Mouse (Mus musculus) c-Kit-negative CD71-positive TER-119-positive erythroid progenitor cells, embryonic 14.5 days (primary cell): ENCODE results near the gene Ccne1.
A peak's percentile ranks its signal among the peaks of the same experiment; 100 is the strongest.
"Not testable (repeated sequence)": the region's sequence is repeated elsewhere in the genome, so short reads cannot be mapped to it uniquely, and the experiment has no call there.

Source experiments
- DNase-seq: peaks from one replicate; pipeline ENCODE4 v3.0.0-alpha.2; 2013; ENCODE audit warnings: low read depth, low spot score

Ccne1 gene

GRCm38 (mm10) chr7:38107371-38108259, at the start of gene Ccne1:
Gene Ccne1, minus strand, starts transcription at chr7:38107534.
- peak; percentile 93 for DNase-seq

DNA sequence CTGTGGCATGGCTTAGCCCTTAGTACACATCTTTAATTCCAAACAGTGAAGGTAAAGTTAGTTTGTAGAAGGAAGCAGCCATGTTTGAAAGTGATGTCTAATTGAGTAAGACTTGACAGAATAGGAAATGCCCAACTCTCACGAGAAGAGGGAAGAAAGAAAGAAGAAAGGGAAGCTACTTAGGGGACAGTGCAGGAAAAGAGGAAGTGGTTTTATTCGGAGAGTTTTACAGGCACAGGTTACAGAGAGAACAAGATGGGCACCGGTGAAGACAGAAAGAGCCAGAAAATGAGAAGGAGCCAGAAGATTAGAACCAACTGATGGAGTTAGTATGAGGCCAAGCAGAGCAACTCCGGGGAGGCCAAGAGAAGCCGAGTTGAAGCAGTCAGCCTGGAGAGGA, 48.5 kb upstream of the Ccne1 start:
- DNase-seq: no peak

GRCm38 (mm10) chr7:38152571-38152970, 45.2 kb upstream of the Ccne1 start:
- no peak for DNase-seq

DNA sequence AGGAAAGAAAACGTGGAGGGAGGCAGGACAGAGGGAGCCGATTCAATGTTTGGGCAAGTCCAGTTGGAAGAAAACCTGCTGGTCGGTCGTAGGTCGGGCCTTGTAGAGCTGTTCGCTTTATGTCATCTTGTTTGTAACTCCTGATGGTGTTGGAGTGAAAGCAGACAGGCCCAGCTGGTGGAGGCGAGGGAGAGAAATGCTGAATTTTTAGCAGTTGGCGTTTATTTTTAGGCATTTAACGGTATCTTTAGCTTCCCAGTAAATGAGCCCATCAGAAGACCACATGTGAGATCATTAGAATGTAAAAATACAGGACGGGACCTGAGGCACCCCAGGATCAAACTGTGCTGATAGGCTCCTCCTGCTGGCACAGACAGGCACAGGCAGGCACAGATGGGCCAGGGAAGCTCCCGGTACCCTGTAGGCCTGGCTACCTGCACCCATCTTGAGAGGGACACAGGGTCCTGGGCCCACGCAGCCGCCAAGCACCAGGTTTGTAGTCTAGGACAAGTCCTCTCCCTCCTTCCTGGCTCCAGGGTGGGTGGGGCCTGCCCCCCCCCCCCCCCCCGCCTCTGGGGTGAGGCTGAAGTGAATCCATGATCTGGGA, 44.5 kb upstream of the Ccne1 start:
- DNase-seq: no peak

GRCm38 (mm10) chr7:38147477-38147876, 40.1 kb upstream of the Ccne1 start:
- no peak for DNase-seq

- peak; percentile 54 for DNase-seq
These were observed 34.6 kb upstream of the Ccne1 start for GRCm38 (mm10) chr7:38141747-38142545.

- DNase-seq: no peak
These were observed 33.0 kb upstream of the Ccne1 start for GRCm38 (mm10) chr7:38140324-38140723.

- no peak for DNase-seq
These were observed 27.1 kb upstream of the Ccne1 start for GRCm38 (mm10) chr7:38134471-38134870.

DNA sequence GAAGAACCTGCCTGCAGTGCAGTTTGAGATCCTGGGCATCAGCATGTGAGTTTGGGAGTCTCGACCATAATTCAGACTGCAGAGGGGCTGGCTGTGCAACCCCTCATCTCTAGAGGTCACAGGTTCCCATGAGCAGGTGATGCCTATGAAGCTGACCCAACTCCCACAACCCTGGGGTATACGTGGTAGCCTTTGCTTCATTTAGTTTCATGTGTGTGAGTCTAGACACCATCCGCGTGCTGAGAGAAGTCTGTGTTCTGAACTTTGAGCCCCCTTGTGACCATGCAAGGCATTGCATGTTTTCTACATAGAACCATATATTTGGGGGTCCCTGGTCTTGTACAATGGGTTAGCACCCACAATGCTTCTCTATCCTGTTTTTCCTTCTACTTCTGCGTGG, 23.9 kb upstream of the Ccne1 start:
- DNase-seq: no peak

GRCm38 (mm10) chr7:38129986-38130729, 22.8 kb upstream of the Ccne1 start:
- no peak for DNase-seq

DNA sequence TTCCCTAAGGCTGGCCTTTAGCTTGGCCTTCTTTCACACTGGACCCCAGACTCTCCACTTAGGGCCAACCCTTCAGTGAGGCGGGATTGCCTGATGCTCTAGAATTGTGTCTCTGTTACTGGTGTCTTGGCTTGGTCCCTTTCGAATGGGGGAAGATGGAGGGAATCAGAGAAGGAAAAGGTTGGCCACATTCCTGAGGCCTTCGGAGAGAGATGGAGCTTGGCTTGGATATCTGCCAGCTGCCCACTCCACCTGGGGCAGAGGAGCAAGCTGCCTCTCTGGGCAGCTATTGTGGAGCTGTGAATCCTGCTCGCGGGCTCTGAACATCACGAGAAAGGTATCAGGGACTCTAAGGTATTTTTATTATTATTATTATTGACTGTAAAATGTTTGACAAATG, 22.2 kb upstream of the Ccne1 start:
- no peak for DNase-seq

DNA sequence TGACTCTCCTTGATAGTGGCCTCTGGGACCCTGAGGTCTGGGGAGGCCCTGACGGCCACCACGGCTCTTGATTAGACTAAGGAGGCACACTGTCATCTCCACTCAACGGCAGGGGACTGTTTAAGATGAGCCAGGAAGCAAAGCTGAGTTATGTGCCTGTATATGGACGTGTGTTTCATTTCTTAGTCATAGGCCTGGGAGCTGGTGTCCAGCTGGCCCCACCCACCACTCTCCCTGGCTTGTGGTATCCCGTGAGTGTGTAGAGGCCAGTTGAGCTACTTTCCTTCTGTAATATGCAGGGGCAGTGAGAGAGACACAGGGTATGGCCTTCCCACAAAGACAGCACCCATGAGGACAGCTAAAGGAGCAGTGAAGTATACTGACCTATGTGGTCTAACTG, 20.9 kb upstream of the Ccne1 start:
- DNase-seq: not testable (repeated sequence)

- no peak for DNase-seq
These were observed 18.3 kb upstream of the Ccne1 start for GRCm38 (mm10) chr7:38125565-38126159.

DNA sequence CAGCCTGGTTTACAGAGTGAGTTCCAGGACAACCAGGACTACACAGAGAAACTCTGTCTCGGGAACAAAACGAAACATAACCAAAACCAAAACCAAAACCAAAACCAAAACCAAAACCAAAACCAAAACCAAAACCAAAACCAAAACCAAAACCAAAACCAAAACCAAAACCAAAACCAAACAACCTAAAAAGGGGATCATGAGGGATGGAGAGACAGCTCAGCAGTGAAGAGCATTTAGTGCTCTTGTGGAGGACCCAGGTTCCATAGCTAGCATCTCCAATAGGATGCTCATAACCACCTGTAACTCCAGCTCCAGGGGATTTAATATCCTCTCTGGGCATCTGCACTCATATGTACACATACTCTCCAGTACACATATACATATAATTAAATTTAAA, 16.8 kb upstream of the Ccne1 start:
- not testable (repeated sequence) for DNase-seq

DNA sequence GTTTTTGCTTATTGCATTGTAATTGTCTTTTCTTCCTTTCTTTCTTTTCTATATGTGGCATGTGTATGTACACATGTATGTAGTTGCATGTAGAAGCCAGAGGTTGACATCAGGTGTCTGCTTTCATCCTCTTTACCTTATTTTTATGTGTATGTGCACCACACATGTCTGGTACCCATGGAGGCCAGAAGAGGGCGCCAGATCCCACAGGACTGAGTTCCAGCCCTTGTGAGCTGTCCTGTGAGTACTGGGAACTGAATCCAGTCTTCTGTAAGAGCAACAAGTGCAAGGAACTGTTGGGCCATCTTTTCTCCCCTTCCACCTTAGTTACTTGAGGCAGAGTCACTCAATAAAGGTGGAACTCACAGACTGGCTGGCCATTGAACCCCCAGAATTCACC, 11.3 kb upstream of the Ccne1 start:
- DNase-seq: no peak

DNA sequence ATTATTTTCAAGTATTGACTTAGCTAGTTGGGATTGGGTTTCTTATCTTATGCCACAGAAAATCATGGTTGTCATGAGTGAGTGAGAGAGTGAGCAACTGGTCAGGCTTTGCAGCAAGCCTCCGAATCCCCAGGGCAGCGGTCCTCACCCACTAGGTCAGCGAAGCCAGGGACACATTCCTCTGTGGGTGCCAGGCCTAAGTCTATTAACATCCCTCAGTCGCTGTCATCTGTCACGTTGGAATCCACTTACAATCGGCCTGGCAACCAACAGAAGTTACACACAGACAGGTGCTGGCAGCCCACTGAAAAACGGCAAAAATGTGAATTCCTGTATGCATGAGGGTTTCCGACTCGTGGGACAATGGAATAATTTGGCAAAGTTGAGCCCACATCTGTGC, 5.1 kb upstream of the Ccne1 start:
- DNase-seq: no peak

- no peak for DNase-seq
These were observed 4.7 kb upstream of the Ccne1 start for GRCm38 (mm10) chr7:38111996-38112395.

DNA sequence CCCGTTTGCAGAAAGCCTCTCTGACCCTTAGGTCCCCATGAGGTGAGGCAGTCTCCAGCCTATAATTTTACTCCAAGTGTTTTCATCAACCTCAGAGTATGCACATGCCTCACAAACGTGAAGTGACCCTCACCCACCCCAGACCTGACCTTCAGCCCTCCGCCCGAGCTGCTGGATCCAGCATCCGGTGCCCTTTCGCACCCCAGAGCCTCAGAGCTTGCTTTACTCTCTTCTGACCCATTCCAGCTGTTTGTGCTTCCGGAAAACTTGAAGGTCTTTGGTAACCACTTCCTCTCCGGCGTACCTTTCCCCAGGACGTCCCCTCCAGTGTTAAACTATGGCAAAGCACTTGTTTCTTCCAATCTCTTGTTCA, 912 bp upstream of the Ccne1 start:
- DNase-seq: no peak

DNA sequence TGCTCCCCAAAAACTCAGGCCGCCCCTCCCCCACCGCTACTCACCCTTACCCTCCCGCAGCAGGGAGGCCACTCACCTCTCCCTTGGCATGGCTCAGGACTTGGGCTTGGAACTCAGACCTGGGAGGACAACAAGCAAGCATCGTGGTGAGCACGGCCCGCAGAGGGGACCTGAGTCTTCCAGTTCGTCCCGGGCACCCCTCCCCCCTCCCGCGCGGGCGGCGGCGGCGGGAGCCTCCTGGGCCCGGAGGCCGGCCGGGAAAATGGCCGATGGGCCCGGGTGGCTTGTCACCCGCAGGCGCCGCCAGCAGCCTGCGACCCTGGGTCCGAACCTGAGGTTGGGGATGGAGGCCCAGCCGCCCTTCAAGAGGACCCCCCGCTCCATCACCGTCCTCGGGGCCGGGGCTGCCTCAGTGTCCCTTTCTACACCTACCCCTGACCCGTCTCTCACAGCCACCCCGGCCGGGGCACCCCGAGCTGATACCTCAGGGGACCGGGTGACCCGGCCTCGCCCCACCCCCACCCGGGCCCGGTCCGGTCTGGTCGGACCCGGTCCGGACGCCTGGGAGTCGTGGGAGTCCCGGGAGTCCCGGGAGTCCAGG, 523 bp downstream of the Ccne1 start:
- DNase-seq: no peak

- peak; percentile 57 for DNase-seq
These were observed 2.0 kb downstream of the Ccne1 start for GRCm38 (mm10) chr7:38105379-38105778.

DNA sequence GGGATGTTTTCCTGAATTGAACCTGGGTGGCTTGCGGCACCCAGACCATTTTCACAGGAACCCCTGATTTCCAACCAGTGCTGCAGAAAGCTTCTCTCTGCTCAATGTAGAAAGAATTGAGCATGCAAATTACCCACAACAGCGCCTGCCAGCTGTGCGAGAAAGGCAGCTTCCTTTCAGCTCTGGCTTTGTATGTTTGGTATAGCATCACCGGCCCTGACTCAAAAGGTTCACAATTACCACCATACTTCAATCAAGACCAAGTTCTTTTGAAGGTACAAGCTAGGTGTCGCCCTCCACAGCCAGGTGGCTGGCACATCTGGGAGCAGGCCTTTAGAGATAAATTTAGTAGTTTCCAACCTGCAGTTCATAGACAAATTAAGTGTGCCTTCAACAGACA, 3.2 kb downstream of the Ccne1 start:
- DNase-seq: no peak
